Mouse (Mus musculus) brain, embryonic 14.5 days (tissue): ENCODE data around the gene Fbxl17.

Experiments used
- CTCF ChIP-seq: fragments of 200-500 bp; IDR thresholded peaks from 2 replicates; pipeline ENCODE4 v1.5.1; 2012; ENCODE audit warnings: inconsistent platforms, mild to moderate bottlenecking, moderate library complexity, borderline replicate concordance; ENCODE audit not compliant: insufficient read depth, insufficient read length; ENCODE audit errors: extremely low read depth
- POLR2A ChIP-seq: fragments of 200-500 bp; IDR thresholded peaks from 2 replicates; pipeline ENCODE4 v1.6.1; 2012; ENCODE audit warnings: mild to moderate bottlenecking, inconsistent platforms, borderline replicate concordance; ENCODE audit not compliant: poor library complexity, insufficient read depth, insufficient read length, severe bottlenecking; ENCODE audit errors: extremely low read depth

DNA sequence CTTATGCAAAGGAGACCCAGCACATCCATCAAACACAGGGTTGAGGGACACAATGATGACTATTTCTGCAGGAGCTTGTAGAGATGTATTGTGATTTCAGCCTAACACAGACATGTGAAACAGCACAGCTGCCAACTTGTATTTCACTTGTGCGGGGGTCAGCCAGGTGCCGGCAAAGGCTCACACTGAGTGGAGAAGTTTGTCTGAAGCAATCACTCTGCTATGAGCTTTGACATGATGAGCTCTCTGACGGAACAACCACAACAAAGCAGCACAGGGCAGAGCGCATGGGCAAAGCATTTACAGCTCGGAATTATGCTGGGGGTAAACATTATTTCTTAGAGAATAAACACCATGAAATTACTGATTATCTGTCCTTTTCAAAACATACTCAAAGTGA lies 328.6 kb downstream of the Fbxl17 start:
- TF ChIP-seq CTCF = no peak
- TF ChIP-seq POLR2A = no peak
